Mouse (Mus musculus) megakaryocyte, embryonic 14.5 days (primary cell): ENCODE measurements at regions not wholly inside any gene's neighbourhood (a gene's known extent, or its start where the extent isn't known, plus 50 kb on each side); places are given as distances from the start of the nearest gene placed in this dataset.

Experiments used
- H3K27me3 ChIP-seq: replicated peaks from 2 replicates; pipeline ENCODE3; 2012; ENCODE audit warnings: inconsistent platforms
- H3K36me3 ChIP-seq: replicated peaks from 2 replicates; pipeline ENCODE3; 2012; ENCODE audit warnings: low read length, inconsistent platforms, mixed read lengths
- H3K4me1 ChIP-seq: 2 replicates; pipeline ENCODE4 v1.6.1; 2012; ENCODE audit warnings: inconsistent platforms
- H3K4me3 ChIP-seq: replicated peaks from 2 replicates; pipeline ENCODE3; 2012; ENCODE audit warnings: moderate library complexity, mild to moderate bottlenecking, inconsistent platforms
- H3K9me3 ChIP-seq: 2 replicates; pipeline ENCODE4 v1.6.1; 2012; ENCODE audit warnings: inconsistent platforms
- FLI1 ChIP-seq: IDR thresholded peaks from 2 replicates; pipeline ENCODE4 v1.6.1; 2012; ENCODE audit warnings: low read length, inconsistent platforms, mixed read lengths
- GATA1 ChIP-seq: IDR thresholded peaks from 3 replicates; pipeline ENCODE4 v1.6.1; 2012; ENCODE audit warnings: mixed read lengths, low read length, inconsistent platforms, borderline replicate concordance

DNA sequence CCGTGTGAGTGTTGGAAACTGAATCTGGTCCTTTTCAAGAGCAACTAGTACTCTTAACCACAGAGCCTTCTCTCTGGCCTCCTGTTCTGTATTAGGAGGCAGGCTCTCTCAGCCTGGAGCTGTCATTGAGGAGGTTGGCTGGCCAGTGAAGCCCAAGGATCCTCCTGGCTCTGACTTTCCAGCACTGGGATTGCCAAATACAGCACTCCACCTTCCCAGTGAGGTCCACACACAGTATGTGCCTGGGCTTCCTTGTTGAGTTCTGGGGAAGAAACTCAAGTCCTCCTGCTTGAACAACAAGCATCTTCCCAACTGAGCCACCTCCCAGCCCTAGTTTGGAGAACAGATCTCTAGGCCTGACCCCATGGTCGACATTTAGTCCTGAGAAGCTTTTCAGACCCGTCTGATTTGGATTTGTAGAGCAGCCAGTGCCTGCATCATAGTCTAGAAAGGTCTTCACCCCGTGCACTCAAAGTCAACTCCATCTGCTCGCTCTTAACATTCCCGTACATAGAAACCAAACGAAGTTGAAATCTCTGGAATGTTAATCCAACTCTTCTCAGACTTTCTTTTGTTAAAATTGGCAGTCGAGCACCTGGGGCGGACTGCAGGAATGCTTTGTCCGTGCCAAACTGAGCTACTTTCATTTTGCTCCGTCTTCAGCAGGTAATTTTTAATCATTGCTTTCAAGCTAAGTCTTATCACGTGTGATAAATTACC is 99.2 kb upstream of the Tmem108 start:
- Histone ChIP-seq H3K9me3 (peaks cover 9% of the 10 kb centered on the region), H3K4me3 (no peak overlapping the region), H3K4me1 (no peaks in the 10 kb centered on the region), H3K27me3 (no peaks in the 10 kb centered on the region), H3K36me3 (no peaks in the 10 kb centered on the region)
- TF ChIP-seq GATA1 = no peak
- TF ChIP-seq FLI1 = no peak

DNA sequence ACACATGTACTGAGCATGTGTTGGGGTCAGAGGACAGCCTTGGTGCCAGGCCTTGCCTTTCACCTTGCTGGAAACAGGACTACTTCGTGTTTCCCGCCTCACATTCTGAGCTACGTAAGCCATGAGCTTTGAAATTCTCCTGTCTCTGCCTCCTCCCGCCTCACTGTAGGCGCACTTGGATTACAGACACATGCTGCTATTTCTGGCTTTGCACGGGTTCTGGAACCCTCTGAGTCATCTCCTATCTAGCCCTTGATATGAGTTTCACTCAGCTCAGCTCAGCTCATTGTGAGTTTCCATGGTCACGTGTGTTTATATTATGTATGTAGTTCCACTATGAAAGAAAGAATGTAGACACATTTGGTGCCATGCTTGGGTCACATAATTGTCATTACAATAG is 100.9 kb upstream of the Tmem108 start:
- TF ChIP-seq FLI1 (no peak), GATA1 (no peak)
- Histone ChIP-seq H3K4me3 (no peak overlapping the region), H3K36me3 (no peaks in the 10 kb centered on the region), H3K27me3 (no peaks in the 10 kb centered on the region), H3K9me3 (peaks cover 5% of the 10 kb centered on the region), H3K4me1 (no peaks in the 10 kb centered on the region)

DNA sequence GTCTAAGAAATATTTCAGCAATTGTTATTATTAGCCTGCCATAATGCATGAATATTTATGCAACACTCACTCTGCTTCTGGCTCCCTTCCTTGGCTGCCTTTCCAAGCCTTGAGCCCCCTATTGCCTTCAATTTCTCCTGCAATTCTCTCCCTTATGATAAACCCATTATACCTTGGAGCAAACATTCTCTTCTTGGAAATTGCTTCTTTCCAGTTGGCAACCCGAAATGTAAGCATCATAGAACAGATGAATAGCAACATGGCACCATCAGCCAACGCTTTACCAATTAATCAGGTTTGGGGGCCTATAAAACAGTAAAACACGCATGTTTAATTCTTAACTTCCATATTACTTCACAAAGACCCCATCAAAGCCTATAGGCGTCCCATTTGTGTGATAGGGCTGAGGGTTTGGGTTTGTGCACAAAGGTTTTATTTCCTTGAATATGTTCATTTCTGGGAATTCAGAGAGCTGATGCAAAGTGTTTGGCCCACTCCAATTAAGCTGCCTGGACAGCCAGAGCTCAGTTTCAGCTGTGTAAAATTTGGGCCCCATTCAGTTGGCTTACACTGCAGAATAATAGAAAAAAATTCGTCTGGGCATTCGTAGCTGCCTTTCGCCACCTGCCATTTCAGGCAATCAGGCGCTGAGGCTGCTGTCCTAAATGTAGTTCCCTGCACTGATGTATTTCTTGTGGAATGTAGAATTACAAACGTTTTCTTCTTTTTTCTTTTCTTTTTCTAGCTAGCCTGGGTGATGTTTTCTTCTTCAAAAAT is 106.0 kb upstream of the Tmem108 start:
- no peaks in the 10 kb centered on the region for H3K27me3 ChIP-seq
- H3K36me3 ChIP-seq = no peaks in the 10 kb centered on the region
- TF ChIP-seq FLI1 (no peak), GATA1 (no peak)
- H3K4me1 ChIP-seq = no peaks in the 10 kb centered on the region
- peaks cover 7% of the 10 kb centered on the region for H3K9me3 ChIP-seq
- H3K4me3 ChIP-seq = no peak overlapping the region

DNA sequence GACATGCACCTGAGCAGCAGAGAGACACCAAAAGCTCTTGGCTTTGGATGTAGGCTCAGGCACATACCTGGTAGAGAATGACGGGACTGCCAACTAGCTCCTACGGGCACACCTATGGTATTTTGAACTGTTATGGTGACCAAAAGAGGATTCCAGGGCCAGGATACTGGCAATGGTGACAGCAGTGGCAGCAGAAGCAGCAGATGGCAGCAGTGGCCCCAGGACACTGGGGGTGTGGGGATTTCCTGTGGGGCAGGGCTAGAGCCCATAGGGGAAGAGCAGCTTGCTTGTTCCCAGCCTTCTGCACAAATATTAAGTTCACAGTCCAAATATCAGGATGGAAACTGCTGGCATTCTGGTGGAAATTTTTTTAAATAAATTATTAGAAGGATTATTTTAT is 107.6 kb upstream of the Tmem108 start:
- TF ChIP-seq FLI1 = no peak
- TF ChIP-seq GATA1 = no peak
- H3K4me3 ChIP-seq = no peak overlapping the region

DNA sequence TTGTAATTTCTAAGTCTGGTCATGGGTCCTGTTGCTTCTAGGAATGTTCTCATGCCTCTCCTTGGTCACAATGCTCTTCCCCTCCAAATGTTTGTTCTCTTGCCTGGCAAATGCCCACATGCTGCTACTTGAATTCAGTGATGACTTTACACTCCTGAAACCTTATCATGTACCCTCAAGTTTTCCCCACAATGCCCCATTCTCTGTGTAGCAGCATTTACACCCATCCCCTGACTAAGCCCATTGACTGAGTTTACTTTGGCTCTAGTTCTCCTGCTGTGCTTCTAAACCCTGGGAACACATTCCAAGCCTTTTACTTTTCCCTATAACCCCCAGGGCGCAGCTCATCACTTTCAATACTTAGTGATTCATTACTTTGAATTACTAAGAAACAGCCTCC is 110.5 kb upstream of the Tmem108 start:
- Histone ChIP-seq H3K4me1 (no peaks in the 10 kb centered on the region), H3K36me3 (no peaks in the 10 kb centered on the region)
- TF ChIP-seq FLI1 (no peak), GATA1 (no peak)

More for the DNA sequence above, 107.6 kb upstream of the Tmem108 start:
- Histone ChIP-seq H3K36me3 (no peaks in the 10 kb centered on the region), H3K27me3 (no peaks in the 10 kb centered on the region), H3K9me3 (peaks cover 4% of the 10 kb centered on the region; the same call in 1 of the 2 replicates), H3K4me1 (no peaks in the 10 kb centered on the region)

DNA sequence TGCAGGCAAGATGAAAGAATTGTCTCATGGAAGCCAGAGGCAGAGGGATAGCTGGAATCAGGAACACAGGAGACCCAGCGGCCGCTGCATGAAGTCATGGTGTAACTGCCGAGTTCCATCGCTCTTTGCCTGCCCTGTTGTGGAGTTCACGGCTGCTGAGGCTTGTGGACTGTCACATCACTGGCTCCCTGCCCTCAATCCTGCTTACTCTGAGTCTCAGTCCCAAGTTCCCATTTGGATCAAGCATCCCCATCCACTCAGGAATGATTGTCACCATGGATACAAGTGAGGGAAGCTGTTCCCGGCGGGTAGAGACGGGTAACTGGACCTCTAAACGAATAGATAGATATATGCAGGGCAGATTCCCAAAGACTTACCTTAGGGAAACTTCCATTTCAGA is 112.2 kb upstream of the Tmem108 start:
- Histone ChIP-seq H3K4me3 (no peak overlapping the region), H3K27me3 (no peaks in the 10 kb centered on the region), H3K36me3 (no peaks in the 10 kb centered on the region), H3K4me1 (no peaks in the 10 kb centered on the region), H3K9me3 (0 out of 2 replicates have a peak, but pooled peaks cover 5% of the 10 kb centered on the region)
- TF ChIP-seq GATA1 (no peak), FLI1 (no peak)

More for the DNA sequence above, 110.5 kb upstream of the Tmem108 start:
- H3K27me3 ChIP-seq = no peaks in the 10 kb centered on the region
- 0 out of 2 replicates have a peak, but pooled peaks cover 5% of the 10 kb centered on the region for H3K9me3 ChIP-seq
- H3K4me3 ChIP-seq = no peak overlapping the region

DNA sequence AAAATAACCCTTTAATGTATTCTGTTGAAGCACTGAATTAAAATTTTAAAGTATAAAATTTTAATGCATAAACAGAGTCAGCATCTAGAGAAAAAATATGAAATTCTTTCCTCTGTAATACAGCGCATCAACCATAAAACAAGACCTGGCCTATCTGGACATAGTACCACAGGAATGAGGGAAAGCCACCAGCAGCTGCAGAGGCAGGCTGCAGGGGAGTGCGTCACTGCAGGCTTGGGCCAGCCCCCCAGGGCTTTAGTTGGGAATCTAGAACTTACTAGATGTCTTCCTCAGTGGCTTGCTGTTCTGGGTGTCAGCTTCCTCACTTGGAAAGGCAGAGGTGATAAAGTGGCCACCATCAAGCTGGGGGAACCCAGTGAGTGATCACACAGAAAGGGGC is 116.2 kb upstream of the Tmem108 start:
- H3K4me1 ChIP-seq = no peaks in the 10 kb centered on the region
- peaks cover 14% of the 10 kb centered on the region for H3K9me3 ChIP-seq
- no peaks in the 10 kb centered on the region for H3K36me3 ChIP-seq
- TF ChIP-seq GATA1 = no peak
- no peak for TF ChIP-seq FLI1
- no peak overlapping the region for H3K4me3 ChIP-seq
- H3K27me3 ChIP-seq = no peaks in the 10 kb centered on the region

DNA sequence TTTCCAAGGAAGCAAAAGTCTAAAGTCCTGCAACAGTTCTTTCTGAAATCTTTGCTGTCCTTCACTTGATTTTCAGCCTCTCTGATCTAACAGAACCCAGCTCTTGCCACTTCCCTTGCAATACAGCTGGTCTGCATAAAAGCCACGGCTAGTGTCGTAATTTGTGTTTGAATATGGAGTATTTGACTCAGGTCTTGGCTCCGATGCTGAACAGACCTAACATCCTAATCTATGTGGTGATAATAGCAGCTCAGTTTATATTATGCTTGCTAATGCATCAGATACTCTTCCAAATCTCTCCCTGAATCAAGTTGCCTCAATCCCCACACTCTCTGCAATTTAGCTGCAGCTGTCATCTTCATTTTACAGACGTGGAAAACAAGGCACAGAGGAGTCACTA is 109.5 kb upstream of the Nphp3 start:
- Histone ChIP-seq H3K4me1 (no peaks in the 10 kb centered on the region), H3K36me3 (no peaks in the 10 kb centered on the region), H3K27me3 (no peaks in the 10 kb centered on the region), H3K4me3 (no peak overlapping the region), H3K9me3 (no peaks in the 10 kb centered on the region)
- TF ChIP-seq FLI1 (no peak), GATA1 (no peak)

DNA sequence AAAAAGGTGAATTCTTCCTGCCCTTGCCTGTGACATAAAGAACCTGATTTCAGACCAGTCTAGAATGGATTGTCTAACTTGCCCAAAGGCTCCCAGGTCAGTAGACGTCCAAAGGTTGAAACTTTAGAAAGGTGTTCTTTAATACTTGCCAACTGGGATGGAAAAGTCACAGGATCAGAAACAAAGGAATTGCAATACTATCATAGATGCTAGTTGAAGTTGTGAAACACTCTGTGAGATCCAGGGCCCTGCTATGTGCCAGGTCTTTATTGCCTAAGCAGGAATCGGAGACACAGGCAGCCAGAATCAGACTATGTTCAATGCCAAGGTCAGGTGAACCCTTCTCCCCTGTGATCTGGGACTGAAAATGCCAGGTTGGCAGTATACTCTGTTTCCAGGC is 108.0 kb upstream of the Nphp3 start:
- TF ChIP-seq FLI1 (no peak), GATA1 (no peak)
- Histone ChIP-seq H3K4me3 (no peak overlapping the region), H3K36me3 (no peaks in the 10 kb centered on the region), H3K9me3 (no peaks in the 10 kb centered on the region), H3K27me3 (no peaks in the 10 kb centered on the region), H3K4me1 (no peaks in the 10 kb centered on the region)

DNA sequence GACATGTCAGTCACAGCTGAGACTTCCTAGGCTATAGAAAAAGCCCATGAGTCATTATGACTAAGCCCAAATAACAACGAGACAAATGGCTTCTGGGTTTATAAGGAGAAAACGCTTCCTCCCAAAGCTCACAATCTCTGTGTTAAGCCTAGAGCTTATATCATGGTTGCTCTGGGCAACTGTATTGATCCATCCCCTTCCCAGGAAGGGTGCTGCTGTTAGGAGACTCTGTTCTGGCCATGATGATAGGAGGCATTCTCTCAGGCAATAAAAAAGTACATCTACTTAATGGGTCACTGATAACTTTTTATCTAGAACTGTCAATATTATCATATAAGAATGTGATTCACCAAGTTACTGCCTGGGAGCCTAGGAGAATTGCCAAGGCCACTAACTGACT is 103.0 kb upstream of the Nphp3 start:
- TF ChIP-seq FLI1 (no peak), GATA1 (no peak)
- Histone ChIP-seq H3K27me3 (no peaks in the 10 kb centered on the region), H3K4me1 (no peaks in the 10 kb centered on the region), H3K4me3 (no peak overlapping the region), H3K36me3 (no peaks in the 10 kb centered on the region), H3K9me3 (peaks cover 4% of the 10 kb centered on the region; the same call in 1 of the 2 replicates)

DNA sequence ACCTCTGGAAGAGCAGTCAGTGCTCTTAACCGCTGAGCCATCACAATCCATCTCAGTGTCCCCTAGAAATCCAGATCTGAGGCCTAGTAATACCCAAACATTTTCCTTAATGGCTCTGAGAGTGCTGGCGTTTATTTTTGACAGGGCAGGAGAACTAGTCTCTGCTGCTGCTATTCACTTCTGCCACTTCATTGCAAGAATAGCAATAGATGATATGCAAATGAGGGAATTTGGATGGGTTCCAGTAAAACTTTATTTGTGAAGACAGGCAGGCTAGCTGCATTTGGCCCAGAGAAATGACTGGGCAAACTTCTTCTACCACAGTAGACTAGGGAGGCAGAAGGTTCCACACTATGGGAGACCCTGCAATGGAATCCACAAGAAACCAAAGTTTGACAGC is 91.0 kb upstream of the Nphp3 start:
- no peaks in the 10 kb centered on the region; the same call in 1 of the 2 replicates for H3K9me3 ChIP-seq
- H3K4me3 ChIP-seq = no peak overlapping the region
- no peaks in the 10 kb centered on the region for H3K36me3 ChIP-seq
- H3K27me3 ChIP-seq = no peaks in the 10 kb centered on the region
- no peaks in the 10 kb centered on the region for H3K4me1 ChIP-seq
- TF ChIP-seq FLI1 (no peak), GATA1 (no peak)
